Mouse (Mus musculus) testis, adult 2 months (tissue): Measurements from ENCODE around the gene Zfp536.

ENCODE experiments used
- CTCF ChIP-seq: fragments of 200-500 bp; IDR thresholded peaks from 2 replicates; pipeline ENCODE4 v1.5.1; 2012; ENCODE audit warnings: low read depth, mild to moderate bottlenecking, inconsistent platforms, low read length, moderate library complexity; ENCODE audit not compliant: control insufficient read depth, insufficient read depth, insufficient replicate concordance
- POLR2A ChIP-seq: fragments of 200-500 bp; IDR thresholded peaks from 2 replicates; pipeline ENCODE4 v1.6.1; 2012; ENCODE audit warnings: low read depth, mild to moderate bottlenecking, inconsistent platforms, low read length, moderate library complexity; ENCODE audit not compliant: control insufficient read depth

DNA sequence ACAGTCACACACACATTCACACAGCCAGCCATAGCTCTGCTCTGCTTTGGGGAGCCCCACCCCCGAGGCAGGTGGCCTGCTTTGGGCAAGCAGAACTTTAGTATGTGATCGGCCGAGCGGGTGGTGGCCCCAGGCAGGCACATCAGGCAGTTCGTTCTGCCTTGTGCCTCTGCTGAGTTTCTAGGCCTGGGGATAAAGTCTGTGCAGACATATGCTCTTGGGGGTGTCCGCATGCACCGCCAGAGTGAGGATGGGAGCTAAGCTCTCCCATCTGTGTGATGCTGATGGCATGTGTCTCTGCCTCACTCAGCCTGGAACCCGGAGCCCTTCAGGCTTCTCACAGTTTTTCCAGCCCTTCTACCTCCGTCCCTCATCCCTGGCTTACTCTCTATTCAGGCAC lies 263.7 kb downstream of the Zfp536 start:
- TF ChIP-seq CTCF, result no peak
- no peak for TF ChIP-seq POLR2A
